Mouse (Mus musculus) gastrocnemius, adult 2 months (tissue): ENCODE measurements around the gene Gm5475. TPM values are rescaled to one million over a fixed set of nuclear protein-coding genes. Genes with fewer than 3 reads are reported as not detected.

Experiments used
- DNase-seq: peaks from one replicate; pipeline ENCODE4 v3.0.0; 2022
- H3K27ac ChIP-seq: fragments of 200-600 bp; 2 replicates; pipeline ENCODE4 v1.8.1; 2022; ENCODE audit warnings: mild to moderate bottlenecking
- H3K4me3 ChIP-seq: fragments of 200-600 bp; 2 replicates; pipeline ENCODE4 v1.8.1; 2022; ENCODE audit warnings: mild to moderate bottlenecking, moderate library complexity
- CTCF ChIP-seq: fragments of 200-600 bp; IDR thresholded peaks from 2 replicates; pipeline ENCODE4 v1.8.1; 2022; ENCODE audit warnings: antibody characterized with exemption, mild to moderate bottlenecking, moderate library complexity
- intact Hi-C: fragments of 180-260 bp; cut with DNase I; formaldehyde crosslinking; loops from one replicate; pipeline ENCODE4 v1.15.1; 2025
- total RNA-seq, 2 experiments: library from RNA; stranded (reverse); gene quantifications; 2 replicates each; pipeline ENCODE4 v1.2.3; 2021

The Gm5475 gene
- total RNA-seq, 2 experiments from 2014 or later: not detected

- H3K27ac ChIP-seq: no peak overlapping the region
- intact Hi-C loops: no loop called here
- TF ChIP-seq CTCF: no peak
- no peak overlapping the region for H3K4me3 ChIP-seq
- no peak for DNase-seq
Measured at GRCm38 (mm10) chr15:100400592-100401250, 21.2 kb upstream of the Gm5475 start.

DNA sequence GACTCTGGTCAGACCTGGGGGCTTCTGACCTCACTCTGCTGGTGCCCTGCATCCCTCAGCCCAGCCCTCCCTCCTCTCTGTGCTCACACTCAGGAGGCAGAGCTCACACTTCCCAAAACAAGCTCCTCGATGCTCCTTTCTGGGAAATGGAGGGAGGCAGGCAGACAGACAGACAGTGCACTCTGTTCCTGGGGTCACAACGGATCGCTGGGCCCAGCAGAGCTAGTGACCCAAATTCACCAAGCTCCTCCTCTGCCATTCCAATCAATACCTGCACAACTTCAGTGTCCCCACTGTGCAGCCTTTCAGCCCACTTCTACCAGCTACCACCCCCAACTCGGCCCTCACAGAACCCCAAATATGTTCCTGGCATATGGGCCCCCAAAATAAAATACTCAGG lies 20.1 kb upstream of the Gm5475 start:
- intact Hi-C loops: no loop called here
- no peak for DNase-seq
- no peak for TF ChIP-seq CTCF
- Histone ChIP-seq H3K27ac (no peak overlapping the region), H3K4me3 (no peak overlapping the region)

DNA sequence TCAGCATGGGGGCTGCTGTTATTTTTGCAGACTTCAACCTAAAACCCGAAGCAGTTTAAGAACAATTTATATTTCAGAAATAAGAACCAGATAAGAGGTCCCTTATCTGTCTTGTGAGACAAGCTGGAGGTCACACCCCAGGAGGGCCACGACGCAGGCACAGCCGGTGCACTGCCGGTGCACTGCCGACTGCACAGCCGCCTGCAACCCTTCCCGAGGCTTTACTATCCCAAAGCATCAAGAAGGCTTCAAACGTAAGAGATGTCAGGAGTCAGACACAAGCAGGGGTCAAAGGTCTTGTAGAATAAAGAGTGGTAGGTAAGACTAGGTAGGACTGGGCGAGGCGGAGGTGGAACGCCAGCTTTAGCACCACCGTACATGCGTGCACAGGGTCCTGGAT lies 19.6 kb upstream of the Gm5475 start:
- no peak overlapping the region for H3K27ac ChIP-seq
- TF ChIP-seq CTCF: no peak
- no peak overlapping the region for H3K4me3 ChIP-seq
- intact Hi-C loops: no loop called here
- DNase-seq: no peak

DNA sequence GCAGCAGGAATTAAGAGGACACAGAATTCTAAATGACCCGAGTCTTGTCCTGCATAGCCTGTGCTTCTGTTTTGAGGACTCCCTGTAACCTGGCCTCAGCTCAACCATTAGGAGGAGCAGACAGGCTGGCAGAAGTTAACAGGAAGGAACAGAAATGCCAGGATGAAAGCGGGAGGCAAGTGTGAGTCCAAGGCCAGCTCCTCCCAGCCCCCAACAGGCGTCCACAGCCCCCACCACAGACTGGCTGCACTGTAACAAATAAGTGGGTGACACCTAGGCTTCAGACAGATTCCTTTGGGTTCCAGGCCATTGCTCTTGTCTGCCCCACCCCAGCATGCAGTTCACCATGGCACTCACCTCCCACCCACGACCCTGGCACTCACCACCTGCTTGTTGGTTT lies 19.1 kb upstream of the Gm5475 start:
- TF ChIP-seq CTCF: no peak
- no peak for DNase-seq
- Histone ChIP-seq H3K4me3 (no peak overlapping the region), H3K27ac (no peak overlapping the region)
- intact Hi-C loops: no loop called here

DNA sequence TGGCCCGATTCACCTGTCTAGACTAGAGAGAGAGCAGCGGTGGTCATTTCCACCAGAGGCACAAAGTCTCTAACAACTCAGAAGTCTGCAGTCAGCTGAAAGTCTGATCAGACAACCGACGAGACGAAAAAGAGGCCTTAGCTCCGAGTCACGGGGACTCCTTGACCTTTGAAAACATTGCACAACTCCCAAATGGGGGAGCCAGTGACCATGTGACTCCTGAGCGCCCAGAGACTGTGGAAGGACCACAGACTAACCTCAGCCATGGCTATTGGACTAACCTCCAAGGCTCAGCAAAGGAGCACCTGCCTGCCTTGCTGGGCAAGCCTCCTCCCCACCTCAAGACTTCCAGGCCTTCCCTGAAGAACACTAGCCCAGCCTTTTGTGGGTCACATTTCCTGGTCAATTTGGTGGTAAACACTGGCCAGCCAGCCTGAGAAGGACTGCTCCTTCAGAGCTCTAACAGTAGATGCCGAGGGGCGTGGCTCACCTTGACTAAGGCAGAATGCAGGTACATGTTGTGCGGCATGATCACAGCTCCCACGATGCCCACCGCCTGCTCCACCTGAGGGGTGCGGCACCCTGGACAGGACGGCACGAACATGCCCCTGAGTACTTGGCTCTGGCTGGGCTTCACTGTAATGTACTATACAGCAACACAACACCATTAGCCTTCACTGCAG lies 18.5 kb upstream of the Gm5475 start:
- H3K4me3 ChIP-seq: no peak overlapping the region
- TF ChIP-seq CTCF: no peak
- no peak overlapping the region for H3K27ac ChIP-seq
- intact Hi-C loops: no loop called here
- DNase-seq: no peak

DNA sequence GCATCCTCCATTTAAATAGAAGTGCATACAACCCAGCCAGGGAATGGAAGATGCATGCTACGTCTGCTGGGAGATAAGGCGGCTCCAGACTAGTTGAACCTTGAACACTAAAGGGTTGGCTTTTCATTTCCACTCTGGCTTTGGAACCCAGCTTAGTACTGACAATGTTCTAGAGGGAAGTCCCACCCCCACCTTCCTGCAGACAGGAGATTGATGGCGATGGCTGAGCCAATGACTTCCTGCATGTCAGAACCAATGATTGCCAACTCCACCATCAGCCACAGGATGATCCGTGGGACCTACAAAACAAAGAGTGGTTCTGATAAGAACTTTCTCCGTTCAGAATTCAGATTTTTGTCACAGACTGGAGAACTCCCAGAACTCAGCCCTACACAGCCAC lies 15.9 kb upstream of the Gm5475 start:
- intact Hi-C loops: no loop called here
- no peak for TF ChIP-seq CTCF
- H3K4me3 ChIP-seq: no peak overlapping the region
- no peak overlapping the region for H3K27ac ChIP-seq
- DNase-seq: no peak

DNA sequence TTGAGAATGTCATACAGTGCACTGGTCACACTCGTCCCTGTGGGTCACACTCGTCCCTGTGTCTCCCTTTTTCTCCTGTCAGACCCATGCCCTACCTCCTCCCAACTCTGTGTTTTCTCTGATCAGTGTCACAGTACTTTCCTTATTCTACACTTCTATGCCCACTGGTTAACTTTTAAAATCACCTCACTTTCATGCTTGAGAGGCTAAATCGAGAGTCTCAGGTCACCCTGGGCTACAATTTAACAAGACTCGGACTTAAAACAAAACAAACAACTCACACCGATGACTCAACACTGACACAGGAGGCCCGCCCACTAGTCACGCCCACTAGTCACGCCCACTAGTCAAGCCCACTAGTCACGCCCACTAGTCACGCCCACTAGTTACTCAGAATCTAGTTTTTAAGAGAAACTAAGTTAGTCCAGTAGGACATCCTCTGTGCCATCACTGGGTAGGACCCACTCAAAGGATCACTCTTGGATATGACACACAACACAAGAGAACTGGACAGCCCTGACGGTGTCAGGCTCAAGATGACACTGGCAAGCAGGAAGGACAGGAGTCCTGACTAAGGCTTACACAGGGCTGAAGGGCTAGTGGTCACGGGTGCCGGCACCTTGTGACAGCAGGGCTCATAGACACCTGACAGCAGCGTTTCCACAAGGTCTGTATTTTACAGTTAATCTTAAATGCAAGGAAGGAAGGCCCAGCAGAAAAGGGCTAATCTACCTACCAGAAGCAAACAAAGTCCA lies 10.9 kb upstream of the Gm5475 start:
- peak; percentile 48 for DNase-seq
- H3K27ac ChIP-seq: no peak overlapping the region; the same call in 1 of the 2 replicates
- intact Hi-C loops: no loop called here
- H3K4me3 ChIP-seq: no peak overlapping the region
- TF ChIP-seq CTCF: no peak

GRCm38 (mm10) chr15:100411731-100412130 lies 10.2 kb upstream of the Gm5475 start:
- no peak for TF ChIP-seq CTCF
- Histone ChIP-seq H3K4me3 (no peak overlapping the region), H3K27ac (peak overlapping the region; percentile 35; the same call in 1 of the 2 replicates)
- DNase-seq: no peak
- intact Hi-C loops: no loop called here

DNA sequence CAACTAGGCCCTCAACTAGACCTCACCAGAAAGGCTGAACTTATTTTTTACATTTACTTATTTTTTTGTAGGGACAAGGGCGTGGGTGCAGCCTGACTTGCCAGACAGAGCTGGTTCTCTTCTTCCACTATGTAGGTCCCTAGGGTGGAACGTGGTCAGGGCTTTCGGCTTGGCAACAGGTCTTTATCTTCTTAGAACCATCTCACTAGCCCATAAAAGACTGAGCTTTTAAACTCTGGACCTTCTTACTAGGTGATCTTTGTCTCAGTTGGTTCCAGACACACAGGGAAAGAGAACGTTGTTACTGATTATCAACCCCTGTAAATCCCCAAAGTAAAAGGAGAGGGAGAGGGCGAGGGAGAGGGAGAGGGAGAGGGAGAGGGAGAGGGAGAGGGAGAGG lies 8.6 kb upstream of the Gm5475 start:
- no peak for TF ChIP-seq CTCF
- intact Hi-C loops: no loop called here
- peak overlapping the region; percentile 63 for H3K27ac ChIP-seq
- H3K4me3 ChIP-seq: no peak overlapping the region
- DNase-seq: no peak

DNA sequence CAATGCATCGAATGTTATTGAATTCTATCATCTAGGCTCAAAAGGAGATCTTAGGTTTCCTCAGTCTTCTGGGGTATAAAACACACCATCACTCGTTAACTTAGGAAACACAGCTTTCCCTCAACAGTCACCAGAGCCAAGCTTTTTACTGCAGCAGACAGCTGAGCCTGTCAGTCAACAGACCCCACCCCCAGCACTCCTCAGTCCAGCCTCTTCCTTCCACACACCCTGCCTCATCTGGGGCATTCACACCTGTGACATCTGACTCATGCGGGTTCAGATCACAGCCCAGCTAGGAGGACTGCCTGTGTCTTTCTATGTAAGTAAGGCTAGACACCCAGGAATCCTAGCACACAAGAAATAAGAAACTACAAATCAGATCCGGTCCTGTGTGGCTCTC lies 7.9 kb upstream of the Gm5475 start:
- intact Hi-C loops: no loop called here
- peak; percentile 76 for DNase-seq
- Histone ChIP-seq H3K4me3 (no peak overlapping the region; the same call in 1 of the 2 replicates), H3K27ac (peak overlapping the region; percentile 83)
- no peak for TF ChIP-seq CTCF

- no peak for DNase-seq
- no peak overlapping the region for H3K4me3 ChIP-seq
- H3K27ac ChIP-seq: peak overlapping the region; percentile 83
- intact Hi-C loops: no loop called here
- no peak for TF ChIP-seq CTCF
Measured at GRCm38 (mm10) chr15:100414942-100415341, 7.0 kb upstream of the Gm5475 start.

- Histone ChIP-seq H3K27ac (peak overlapping the region; percentile 83; the same call in 1 of the 2 replicates), H3K4me3 (no peak overlapping the region)
- no peak for DNase-seq
- no peak for TF ChIP-seq CTCF
- intact Hi-C loops: no loop called here
Measured at GRCm38 (mm10) chr15:100415684-100416083, 6.3 kb upstream of the Gm5475 start.

DNA sequence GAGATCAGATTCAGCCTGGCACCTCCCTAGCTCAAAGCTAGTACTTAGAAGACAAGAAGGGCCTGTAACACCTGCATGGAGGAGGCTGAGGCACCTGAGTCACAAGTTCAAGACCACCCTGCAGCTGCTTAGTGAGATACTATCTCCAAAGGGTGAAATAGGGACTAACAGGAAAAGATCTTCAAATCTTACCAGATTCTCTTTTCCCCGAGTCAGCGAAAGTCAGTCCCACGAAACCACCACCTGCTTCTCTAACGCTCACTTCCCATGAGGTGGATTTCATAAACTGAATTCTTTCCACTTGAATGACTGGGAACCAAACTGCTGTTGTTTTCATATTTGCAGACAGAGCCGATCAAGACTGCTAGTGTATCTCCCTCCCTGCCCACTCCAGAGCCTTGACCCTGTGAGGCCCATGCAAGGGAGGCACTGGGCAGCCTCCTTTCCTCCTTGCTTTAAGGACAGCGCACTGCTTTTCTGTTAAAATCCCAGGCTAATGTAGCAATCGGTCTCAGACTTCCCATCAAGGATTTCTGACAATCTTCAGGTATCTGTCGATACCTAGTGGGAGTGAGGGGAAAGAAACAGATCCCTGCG lies 4.0 kb upstream of the Gm5475 start:
- TF ChIP-seq CTCF: no peak

More for the DNA sequence above, 4.0 kb upstream of the Gm5475 start:
- H3K4me3 ChIP-seq: no peak overlapping the region
- DNase-seq: no peak
- intact Hi-C loops: no loop called here
- peak overlapping the region; percentile 58; the same call in 1 of the 2 replicates for H3K27ac ChIP-seq
